Mouse (Mus musculus) lung, postnatal 25 days (tissue): ENCODE measurements at regions not wholly inside any gene's neighbourhood (a gene's known extent, or its start where the extent isn't known, plus 50 kb on each side); places are given as distances from the start of the nearest gene placed in this dataset.

ENCODE experiments used
- DNase-seq: peaks from one replicate; pipeline ENCODE4 v3.0.0; 2022; ENCODE audit warnings: low spot score

DNA sequence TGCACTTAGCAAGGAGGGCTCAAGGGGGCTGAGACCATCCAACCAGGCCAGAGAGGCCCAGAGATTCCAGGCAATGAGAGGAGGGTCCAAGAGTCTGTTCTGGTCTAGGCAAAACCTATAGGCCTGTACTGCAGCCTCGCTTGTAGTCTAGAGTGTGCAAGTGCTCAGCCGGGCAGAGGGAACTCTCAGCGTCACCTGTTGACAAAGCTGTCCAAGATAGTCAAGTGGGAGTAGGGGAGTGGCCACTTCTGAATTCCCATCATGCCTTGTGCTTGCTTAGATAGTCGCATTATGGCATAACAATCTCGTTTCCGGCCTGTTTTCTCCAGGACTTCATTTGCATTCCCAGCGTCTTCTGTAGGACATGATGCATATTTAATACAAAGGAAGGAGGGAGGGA is 398.7 kb upstream of the Zmiz1 start:
- peak; percentile 44 for DNase-seq

DNA sequence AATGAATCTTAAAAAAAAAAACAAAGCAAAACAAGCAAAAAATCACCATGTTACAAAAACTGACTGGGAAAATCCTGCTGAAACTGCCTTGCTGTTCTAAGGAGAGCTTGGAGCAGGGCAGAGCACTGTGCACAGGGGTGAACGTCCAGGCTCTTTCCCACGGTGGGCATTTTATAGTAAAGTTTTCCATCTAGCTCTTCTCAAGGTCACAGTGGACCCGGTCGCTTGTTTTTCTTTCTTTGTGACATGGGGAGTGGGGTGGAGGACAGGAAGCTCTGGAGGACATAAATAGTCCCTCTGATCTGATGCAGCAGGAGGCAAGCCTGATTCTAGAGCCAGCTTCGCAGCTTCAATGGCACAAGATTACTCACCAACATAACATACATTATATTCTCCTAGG is 395.9 kb upstream of the Zmiz1 start:
- no peak for DNase-seq

DNA sequence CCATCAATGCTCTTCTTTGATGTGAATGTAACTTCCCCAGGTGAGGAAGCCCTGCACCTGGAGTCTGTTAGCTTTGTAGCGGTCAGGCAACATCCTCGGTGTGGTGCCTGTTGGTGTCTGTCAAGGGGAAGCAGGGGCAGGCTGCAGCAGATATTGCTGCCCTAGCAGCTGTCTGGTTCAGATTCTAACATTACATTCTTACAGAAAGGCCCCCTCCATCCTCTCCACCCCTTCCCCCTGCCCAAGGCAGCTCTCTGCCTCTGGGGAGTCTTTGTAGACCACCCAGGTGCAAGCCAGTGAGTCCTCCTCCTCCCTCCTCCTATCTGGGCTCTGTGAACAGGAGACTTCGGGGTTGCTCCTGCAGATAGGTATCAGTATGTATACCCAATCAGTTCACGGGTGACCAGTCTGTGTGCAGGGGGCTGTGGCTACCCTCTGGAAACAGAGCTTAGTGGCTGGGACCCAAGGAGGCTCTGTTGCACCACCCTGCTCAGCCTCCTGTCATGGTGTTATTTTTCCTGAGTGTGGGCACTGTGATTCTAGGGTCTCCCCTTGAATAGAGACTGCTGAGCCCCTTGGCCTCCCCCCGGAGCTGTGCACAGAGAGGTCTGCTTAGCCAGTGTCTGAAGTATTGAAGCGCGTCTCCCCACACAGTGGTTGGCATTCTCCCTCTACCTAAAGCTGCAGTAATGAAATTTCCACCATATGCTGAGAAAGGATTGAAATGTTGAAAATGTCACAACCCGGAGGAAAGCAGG is 394.6 kb upstream of the Zmiz1 start:
- DNase-seq, result no peak

DNA sequence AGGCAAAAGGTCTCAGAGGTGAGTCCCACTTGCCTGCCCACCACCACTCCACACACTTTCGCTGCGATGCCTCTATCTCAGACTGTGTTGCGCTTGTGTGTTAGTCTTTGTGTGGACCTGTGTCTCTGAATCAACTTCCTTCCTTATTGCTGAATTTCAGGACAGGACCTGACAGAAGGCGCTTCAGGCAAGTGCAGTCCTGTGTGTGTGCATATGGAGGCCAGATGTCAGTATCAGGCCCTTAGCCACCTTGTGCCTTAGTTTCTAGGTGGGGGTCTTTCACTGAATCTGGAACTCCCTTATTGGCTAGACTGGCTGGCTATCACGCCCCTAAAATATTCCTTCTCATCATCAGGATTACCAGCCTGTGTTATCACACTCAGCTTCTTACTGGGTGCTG is 391.6 kb upstream of the Zmiz1 start:
- no peak for DNase-seq

DNA sequence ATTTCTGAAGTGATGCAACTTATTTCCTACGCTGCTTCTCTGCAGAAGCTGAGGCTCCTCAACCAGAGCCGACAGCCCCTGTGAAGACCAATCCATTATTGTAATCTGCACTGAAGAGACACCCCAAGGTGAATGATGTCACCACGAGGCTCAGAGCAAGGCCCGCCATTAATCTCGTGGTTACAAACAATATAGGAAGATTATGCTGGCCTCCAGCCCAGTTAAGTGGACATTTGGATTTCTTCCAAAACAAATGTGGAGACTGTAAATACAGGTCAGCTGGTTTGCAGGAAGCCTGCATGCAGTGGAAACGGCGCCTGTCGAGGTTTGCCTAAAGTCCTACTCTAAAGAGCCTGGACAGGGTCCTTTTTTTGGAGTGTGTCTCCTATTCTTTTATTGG is 390.6 kb upstream of the Zmiz1 start:
- DNase-seq, result peak; percentile 61

DNA sequence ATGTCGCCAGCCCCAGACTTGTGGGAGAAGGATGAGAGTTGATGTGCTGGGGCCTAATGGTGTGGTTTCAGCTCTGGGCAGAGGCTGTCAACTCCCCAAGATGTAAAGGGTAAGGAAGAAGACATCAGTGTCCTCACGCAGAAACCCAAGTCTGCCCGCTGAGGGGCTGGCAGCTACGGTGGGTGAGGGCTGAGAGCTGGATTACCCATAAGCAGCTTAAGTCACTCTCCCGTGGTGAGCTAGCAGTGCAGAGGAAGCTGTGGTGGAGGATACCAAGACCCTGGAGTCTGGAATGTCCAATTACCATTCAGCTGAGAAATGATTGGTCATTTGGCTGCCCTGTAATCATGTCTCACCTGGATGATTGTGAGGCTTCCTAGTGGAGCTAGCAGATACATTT is 385.8 kb upstream of the Zmiz1 start:
- DNase-seq, result no peak

DNA sequence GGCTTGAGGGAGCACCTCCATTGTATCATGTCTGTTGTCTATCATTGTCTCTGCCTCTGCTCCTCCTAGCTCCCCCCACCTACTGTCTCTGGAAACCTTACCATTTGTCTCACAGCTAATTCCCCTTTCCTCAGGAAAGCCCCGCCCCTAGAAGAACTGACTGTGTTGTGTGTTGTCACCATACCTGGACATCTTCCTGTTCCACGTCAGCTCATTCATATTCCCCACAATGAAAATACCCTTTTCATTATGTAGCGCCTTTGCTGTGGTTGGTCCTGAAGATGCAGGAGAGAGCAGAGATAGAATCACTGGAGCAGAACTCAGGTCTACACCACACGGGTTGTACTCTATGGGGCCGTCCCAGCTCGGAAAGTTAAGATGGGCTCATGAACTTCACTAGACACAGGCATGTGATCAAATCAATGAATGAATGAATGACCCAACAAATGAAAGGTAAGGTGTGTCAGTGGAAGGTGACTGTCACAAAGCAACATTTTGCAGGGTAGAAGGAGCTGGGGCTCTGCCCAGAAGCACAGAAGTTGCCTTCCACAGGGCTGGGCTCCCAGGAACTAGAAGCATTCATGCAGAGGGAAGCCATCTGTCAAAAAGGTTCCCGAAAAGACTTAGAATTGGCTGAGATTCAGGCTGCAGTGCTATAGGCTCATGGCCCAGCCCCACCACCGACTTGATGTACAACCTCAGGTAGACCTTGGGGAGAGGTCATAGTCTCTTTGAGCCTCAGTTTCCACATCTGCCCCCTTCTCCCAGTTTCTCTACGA is 384.8 kb upstream of the Zmiz1 start:
- no peak for DNase-seq

DNA sequence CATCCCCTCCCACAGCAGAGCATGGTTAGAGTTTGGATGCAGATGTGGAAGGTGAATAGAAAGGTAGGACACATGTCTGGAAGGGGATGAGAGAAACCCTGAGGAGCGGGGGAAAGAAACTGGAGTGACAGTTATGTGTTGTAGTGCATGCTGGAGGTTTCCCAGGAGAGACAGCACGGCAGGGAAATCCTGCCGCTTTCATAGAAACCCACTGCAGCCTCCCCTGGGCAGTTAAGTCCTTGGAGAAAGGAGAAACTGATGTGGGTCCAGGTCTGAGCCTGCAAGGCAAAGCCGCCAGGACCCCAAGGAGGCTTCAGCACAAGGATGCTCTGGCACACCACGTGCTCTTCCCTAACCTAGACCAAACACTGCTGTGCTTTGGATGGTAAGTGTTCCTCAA is 384.1 kb upstream of the Zmiz1 start:
- no peak for DNase-seq

DNA sequence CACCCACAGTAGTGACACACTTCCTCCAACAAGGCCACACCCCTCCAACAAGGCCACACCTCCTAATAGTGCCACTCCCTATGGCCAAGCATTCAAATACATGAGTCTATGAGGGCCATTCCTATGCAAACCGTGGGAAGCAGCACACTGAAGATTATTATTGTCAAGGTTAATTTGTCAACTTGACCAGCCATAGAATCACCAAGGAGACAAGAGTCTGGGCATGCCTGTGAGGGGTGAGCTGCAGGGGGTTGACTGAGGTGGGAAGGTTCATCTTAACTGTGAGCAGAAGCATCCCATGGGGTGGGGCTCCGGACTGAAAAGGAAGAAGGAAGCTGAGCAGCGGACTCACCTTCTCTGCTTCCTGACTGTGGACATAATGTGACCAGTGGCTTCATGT is 378.6 kb upstream of the Zmiz1 start:
- DNase-seq, result no peak

DNA sequence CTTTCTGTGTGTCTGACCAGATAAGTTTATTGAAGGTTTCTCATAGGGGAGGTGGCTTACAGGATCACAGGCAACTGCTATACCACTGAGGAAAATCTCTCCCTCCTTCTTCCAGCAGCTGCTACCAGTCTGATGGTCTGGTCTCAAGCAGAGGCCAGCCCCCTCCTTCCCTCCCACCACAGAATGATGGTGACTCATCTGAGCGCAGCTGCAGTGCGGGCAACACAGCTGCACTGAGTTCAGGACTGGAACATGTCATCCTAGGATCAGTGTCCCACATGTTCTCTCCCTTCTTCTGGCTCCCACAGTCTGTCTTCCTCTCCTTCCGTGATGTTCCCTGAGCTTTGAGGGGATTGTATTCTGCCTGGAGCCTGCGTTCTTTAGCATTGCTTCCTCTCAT is 375.1 kb upstream of the Zmiz1 start:
- DNase-seq, result no peak

DNA sequence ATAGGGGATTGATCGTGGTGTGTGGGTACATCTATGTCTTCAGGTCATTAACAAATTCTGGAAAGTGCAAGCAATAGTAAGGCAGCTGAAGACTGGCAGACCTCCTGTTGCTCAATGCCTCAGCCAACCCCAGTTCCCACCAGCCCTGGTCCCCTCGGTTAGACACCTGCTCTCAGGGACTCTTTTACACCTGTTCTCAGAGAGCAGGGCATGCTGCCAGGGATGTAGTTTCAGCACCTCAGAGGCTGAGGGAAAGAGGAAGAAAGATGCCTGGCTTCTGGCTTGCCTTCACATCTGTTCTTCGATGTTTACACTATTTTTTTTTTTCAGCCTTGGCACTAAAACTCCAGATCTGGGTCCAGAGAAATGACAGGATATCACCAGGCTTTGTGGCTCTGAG is 362.2 kb upstream of the Zmiz1 start:
- no peak for DNase-seq

DNA sequence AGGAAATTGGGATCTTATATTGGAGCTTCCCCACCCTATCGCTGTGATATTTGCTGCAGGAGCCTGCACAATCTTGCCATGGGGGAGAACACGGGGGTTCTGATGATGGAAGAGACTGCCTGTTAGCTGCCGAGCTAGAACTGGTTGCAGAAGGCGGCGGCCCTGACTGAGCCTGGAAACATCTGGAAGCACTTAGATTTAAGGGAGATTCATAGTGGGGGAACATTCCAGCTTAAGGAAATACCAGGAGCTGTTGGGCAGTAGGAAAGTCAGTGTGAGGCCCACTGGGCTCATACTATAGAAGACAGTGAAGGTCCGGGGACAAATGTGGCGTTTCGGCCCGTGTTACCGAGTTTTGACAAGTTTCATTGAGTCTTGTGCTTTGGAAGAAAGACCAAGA is 353.6 kb upstream of the Zmiz1 start:
- DNase-seq, result no peak

DNA sequence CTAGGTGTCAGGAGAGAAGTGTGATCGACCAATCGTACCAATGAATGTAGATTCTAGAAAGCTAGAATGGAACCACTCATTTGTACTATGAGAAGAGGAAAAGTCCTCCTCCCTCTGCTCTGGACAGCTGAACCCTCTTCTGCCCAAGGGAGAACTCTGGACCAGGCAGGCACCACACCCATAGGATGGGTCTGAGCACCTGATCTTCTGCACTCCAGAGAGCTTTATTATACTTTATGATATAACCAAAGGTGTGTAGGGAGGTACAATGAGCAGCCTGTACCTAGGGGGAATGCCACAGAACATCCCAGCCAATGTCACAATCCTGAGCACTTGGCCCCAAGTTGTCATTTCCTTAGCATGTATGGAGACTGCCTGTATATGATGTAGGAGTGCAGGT is 352.5 kb upstream of the Zmiz1 start:
- no peak for DNase-seq

DNA sequence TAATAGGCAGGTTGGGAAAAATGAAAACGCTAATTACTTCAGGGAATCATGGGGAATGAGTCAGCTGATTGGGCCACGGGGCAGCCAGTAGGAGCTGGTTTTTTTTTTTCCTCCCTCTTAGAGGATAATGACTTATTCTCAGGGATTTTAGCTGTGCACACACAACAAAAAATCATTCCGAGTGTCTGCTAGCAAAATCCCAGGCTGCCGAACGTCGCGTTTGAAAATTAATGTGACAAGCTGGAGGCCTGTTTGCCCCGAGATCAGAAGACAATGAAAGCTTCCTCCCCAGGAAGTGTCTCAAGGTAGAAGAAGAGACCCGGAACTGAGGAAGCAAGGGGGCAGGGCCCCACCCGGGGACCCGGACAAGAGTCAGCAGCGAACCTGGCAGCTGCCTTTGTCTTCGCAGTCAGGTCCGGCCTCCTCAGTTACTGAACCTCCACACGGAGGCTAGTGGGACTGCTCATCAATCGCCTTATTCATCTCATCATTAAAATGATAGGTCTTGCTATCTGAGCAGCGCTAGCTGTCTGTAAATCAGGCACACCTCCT is 350.8 kb upstream of the Zmiz1 start:
- no peak for DNase-seq

DNA sequence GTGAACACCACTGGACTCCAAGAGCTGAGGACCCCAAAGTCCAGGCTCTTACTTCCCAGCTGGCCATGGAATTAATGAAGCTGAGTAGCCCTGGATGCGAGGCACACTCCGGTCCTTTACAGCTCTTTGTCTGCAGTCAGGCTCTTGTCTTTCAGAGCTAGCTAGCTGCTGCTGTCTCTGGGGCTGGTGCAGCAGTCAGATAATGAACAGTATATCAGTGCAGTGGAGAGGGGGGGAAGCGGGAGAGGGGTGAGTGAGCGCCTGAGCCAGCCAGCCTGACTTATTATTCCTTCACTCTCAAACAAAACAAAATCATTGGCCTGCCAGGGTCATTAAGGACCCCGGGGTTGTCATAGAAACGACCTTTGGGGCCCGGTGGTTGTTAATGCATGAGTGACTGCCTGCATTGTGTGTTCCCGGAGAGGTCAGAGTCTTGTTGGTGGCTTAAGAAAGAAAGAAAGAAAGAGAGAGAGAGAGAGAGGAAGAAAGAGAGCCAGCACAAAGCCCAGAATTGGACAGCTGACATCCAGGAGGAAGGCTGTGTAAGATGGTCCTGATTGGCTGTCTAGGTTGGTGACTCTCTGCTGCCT is 350.2 kb upstream of the Zmiz1 start:
- DNase-seq, result no peak

DNA sequence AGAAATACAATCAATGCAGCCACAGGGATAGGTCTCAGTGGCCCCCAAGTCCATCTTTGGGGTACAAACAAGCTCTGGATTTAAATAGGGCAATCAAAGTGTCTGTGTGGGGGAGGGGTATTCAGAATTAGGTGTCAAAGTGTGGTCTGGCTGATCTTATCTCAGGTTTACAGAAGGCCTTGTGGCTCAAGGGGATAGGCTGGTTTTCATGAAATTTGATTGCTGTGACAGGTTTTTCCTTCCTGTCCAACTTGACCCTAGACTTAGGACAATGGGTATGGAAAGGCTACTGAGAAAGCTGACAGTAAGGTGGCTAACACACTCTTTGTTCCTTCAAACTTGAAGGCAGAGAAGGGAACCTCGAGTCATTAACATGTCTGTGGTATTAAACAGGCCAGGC is 349.3 kb upstream of the Zmiz1 start:
- DNase-seq, result no peak

DNA sequence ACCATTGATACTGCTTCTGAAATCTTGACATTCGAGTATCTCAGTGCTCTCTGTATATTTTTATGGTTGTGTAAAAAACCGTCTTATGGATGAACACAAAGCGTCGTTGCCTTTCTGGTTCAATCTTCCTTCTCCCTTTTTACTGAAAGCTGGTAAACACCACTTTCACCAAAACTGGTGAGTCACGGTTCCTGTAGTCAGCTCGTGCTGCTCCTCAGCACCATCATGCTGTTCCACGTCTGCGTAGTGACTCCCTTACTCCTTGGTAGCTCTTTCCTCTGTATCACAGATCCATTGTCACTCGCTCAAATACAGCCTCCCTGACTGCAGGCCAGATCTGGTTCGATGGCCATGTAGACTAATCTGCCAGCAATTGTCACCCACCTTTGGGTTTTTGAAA is 346.2 kb upstream of the Zmiz1 start:
- DNase-seq, result no peak

DNA sequence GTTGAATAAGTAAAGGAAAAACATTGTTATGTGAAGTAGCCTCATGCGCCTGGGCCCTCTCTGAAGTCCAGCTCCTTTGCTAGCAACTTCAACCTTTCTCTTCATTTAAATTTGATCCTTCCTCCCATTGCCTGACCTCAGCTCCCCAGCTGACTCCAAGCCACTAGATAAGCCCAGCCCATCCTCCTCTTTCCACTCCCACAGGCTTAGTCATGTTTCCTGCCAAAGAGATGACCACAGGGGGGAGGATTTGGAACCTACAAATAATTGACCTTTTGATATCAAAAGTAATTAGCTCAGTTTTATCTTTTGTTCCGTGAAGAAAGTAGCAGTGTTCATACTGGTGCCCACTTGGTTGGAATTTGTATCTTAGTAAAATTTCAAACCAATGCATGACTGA is 345.7 kb upstream of the Zmiz1 start:
- no peak for DNase-seq

DNA sequence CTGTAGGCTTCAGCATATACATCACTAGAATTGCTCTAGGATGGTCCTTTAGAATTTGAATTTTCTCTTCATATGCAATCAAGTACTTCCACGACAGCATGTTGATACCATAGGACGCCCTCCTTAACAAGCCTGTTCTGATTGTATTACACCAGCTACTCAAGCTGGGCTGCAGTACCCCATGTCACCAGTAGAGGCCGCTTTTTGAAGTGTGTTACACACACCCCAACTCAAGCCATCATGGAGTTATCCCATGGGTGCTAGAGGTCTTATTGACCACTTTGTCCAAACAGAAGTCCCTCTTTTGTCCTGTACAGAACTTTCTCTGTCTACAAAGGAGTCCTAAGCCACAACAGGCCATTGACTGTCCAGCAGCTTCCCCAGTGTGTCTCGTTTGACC is 342.6 kb upstream of the Zmiz1 start:
- peak; percentile 81 for DNase-seq

DNA sequence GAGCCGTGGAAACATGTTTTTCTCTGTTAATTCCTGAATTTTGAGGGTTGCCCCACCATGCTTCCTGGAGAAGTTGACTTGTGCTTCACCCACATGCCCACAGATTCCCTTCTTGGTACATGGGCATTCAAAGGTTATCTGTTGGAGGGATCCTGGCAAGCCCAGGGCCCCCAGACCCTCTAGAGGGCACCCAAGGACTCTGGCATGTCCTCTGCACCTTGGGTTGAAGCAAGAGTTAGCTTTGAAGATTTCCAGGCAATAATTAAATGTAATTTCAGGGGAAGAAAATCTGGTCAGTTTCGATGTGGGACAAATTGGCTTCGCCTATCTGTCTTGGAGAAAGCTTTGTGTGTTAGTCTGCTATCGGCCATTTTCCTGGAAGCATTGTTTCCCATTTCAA is 339.0 kb upstream of the Zmiz1 start:
- DNase-seq, result no peak

DNA sequence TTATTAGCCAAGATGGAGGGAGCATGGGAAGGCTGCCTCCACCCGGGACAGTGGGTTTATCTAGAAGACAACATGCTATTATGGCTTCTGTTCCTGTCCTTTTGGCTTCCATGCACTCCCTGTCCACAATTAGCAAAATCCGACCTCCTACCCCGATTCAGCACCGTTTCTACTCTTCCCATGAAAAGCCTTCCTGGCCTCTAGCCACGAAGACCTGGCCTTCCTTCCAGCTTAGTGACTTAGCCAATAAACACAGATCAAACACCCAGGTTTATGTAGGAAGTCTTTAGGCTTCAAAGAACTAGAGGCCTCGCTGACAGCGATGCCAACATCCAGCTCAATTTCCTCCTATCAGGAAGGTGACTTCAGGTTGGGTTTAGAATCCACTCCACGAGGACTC is 338.5 kb upstream of the Zmiz1 start:
- DNase-seq, result no peak

DNA sequence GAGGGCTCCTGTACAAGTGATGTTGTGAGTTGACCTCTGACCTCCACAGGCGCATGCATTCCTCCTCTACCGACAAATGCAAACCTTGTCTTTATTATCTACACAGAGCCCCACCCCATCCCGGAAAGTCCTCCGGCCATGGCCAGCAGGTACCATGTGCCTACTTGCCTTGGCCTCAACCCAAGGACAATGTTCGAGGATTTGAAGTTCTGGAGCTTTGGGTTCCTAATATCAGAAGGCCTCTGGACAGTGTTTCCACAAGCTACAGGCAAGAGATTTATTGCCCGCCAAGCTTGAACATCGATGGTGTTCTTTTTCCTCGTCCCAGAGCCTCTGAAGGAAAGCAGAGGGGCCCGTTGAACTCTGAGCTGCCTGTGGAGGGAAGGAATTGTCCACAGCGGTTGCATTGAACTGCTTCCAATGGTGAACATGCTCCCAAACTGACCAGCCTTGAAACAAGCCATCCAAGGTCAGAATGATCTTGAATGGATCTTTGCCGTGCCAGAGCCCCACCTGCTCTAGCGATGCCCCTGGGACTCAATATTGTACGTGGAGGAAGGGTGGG is 335.9 kb upstream of the Zmiz1 start:
- DNase-seq, result no peak
